Mouse (Mus musculus) cerebellum, adult 9-10 months (tissue): ENCODE data around the gene Ccdc3.
"Not testable (repeated sequence)": the region's sequence is repeated elsewhere in the genome, so short reads cannot be mapped to it uniquely, and the experiment has no call there.

ENCODE experiments used
- DNase-seq: peaks from one replicate; pipeline ENCODE4 v3.0.0; 2022

Gene Ccdc3

DNA sequence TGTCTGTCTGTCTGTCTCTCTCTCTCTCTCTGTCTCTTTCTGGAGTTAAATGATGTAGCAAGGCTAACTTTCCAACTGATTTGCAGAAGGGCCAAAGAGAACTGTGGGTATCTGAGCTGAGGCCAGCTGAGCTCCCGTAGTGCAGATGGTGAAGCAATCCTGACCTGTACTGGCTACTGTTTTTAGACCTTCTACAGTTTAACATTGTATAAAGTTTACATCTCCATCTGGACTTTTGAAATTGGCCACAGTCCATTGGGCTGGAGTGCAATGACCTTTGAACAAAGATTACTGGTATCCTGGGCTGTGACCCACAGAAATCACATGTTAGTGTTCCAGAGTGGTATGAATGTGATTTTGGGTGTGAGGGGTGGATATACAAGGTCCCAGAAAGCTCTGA lies 81.6 kb downstream of the Ccdc3 start:
- no peak for DNase-seq

DNA sequence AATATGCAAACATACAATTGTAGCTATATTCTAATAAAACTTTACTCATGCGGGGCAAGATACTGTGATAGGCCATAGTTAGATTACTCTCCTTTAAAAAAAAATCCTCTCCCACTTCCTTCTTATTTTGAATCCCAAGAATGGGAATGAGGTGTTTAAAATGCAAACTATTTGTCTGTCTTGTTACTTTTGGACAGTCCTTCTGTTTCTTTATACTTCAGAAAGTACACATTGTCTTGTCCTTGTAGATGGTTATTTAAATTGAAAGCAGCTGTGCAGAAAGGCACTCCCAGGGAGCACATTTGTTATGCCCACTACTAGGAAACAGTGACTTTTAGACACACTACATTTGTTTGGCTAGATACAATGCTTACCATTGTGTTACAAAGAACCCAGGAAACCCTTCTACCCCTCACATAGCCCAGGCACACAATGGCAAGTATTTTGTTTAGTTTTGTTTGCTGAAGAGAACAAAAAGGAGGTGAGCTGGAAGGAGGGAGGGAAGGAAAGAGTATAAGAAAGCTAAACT lies 82.3 kb downstream of the Ccdc3 start:
- DNase-seq: no peak

DNA sequence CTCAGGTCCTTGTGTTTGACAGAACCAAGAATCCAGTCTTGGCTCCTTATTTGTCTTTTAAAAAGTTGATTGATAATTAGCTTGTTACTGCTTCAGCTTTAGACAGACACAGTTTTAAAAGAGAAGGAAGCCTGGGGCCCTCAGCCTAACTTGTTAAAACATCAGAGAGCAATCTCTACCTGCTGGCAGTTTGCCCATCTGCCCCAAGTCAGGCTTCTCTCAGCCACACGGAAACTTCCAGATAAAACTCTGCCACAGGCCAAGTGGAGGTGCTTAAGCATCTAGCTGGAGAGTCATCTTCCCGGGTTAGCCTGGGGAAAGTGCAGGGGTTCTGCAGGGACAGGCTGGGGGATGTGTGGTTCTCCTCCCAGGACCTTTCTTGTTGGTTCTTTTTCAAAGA lies 85.0 kb downstream of the Ccdc3 start:
- DNase-seq: no peak

DNA sequence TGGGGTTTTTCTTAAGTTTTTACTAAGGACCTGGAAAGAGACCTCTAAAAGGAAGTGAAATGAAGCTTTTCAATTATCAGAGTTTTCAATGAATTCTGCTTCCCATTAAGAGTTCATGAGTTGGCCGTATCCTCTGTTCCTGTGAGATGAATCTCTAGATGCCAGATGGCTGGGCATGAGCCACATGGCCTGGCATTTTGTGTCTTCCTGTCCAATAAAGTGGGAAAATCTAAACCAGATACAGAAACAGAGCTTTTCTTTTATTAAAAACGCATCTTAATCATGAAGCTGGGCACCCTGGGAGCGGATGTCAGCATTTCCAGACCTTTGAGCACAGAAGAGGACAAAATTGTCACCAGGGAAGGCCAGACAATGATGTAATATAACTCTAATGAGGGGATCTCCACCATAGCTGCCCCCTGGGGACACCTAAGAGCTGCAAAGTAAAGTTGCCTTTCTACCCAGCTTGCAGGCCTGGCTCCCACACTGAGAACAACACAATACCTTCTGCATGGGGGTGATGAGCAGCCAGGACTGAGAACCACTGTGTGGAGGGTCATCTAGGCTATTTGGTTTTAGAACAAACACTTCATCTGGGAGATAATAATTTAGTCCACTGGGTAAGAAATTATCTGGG lies 99.4 kb downstream of the Ccdc3 start:
- peak; percentile 76 for DNase-seq

DNA sequence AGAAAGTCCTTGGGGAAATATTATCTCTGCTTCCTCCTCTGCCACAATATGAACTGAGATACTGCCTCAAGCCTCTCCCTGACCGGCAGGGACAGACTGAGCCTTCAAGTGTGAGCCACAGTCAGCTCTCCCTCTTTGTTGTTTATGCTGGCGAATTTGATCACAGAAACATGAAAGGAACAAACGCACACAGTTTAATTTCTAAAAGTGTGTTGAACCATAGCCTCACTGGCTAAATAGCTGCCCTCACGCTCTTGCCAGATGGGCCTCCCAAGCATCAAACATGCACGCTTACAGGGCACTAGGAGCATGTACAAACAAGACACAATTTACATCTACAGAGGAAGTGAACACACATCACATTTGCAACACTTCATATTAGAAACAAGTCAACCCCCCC lies 100.3 kb downstream of the Ccdc3 start:
- no peak for DNase-seq

DNA sequence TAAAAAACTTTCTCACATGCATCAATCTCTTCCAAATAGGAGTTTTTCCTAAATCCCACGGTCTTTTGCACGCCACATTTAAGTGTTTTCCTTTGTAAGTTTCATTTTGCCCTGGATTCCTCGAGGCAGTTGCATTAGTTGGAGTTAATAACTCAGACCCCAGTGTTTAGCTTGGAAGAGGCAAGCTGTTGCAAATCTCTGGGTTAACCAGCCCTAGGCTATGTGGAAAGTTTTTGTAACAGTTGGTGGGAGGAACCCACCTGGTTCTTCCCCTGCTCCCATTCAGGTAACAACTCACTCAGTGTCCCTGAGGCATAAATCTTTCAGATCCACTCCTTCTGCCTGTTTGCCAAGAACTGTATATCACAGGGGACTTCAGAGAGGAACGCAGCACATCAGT lies 101.9 kb downstream of the Ccdc3 start:
- no peak for DNase-seq

DNA sequence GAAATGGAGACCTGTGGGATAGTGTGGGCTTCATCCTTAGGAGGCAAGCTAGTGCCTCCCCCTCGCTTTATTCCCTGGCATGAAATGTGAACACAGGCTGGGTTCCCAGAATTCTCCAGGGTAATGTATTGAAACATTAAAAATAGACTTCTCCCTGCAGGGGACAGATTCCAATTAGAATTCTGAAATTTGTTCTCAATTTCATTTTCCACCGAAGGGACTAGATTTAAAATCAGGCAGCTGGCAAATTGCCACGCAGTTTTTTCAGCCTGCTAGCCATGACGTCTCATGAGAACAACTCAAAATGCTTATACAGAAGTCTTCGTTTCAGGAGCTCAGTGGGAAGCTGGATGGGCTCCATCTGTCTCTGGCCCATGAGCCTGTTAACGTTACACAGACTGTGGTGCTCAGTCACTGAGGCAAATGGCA lies 103.9 kb downstream of the Ccdc3 start:
- peak; percentile 55 for DNase-seq

DNA sequence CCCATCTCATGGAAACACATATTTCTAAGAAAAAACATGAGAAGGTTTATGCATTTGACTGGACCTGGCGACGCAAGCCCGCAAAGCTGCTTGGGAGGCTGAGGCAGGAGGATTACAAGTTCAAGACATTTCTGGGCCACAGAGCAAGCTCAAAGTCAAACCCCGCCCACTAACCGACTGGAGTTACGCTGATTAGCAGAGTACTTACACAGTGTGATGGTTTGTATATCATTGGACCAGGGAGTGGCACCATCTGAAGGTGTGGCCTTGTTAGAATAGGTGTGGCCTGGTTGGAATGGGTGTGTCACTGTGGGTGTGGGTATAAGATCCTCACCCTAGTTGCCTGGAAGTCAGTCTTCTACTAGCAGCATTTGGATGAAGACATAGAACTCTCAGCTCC lies 111.6 kb downstream of the Ccdc3 start:
- DNase-seq: not testable (repeated sequence)

DNA sequence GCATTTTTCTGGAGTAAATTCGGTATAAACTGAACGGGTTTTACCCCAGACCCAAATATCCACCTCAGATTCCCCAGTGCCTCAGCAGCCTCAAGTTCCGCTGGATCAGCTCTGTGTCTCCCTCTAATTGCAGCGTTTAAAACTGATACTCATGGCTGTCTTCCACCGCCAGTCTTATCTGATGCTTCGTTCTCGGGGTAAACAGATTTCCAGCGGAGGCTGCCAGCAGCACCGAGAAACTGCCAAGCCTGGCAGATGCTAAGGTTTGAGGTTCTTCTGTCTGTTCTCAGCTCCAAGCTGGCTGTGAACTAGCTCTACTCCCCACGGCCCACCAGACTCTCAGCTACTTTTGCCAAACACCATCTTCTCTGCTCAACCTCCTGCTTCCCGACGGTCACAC lies 112.4 kb downstream of the Ccdc3 start:
- peak; percentile 48 for DNase-seq

DNA sequence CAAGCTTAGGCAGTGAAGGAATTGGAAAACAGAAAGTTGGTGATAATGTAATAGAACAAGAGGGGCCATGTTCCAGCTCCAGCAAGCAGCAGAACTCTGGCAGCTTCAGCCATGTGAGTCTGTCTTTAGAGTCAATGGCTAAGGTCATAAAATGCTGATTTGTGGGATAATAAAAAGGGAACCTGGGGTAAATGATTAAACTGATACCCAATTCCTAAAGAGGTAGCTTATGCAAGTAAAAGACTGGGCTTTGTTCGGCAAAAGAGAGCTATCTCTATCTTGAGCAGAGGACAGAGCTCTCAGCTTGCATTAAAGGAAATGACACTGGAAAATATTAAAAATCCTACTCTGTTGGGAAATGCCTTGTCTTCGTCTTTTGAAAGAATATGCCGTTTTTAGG lies 120.7 kb downstream of the Ccdc3 start:
- no peak for DNase-seq

DNA sequence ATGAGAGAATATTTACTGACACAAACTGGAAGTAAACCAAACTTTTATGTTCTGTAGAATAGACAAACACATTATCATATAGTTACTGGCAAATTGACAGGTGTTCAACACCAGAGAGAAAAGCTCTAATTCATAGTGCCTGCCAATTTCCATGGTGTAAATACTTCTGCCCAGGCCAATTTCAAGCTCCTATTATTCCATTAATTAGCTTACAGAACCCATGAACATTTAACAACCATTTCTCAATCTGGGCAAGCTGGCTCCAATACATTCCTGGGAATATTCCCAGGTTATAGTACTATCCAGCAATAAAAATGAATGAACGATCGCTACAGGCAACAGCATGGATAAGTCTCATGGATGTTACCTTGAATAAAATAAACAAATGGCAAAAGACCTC lies 124.7 kb downstream of the Ccdc3 start:
- no peak for DNase-seq

DNA sequence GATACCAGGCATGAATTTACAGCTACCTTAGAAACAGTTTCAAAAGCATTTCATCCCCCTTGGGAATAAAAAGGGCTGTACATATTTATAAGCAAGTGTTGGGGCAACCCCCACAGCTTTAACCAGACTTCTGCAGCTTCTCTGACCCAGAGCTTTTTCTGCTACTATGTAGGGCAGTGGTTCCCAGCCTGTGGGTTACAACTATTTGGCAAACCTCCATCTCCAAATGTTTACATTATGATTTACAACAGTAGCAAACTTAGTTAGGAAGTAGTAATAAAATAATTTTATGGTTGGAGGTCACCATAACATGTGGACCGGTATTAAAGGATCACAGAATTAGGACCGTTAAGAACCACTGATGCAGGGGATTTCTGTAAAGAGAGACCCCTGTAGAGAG lies 130.4 kb downstream of the Ccdc3 start:
- no peak for DNase-seq
